Mouse (Mus musculus) right cerebral cortex, postnatal 36 days (tissue): ENCODE results near the gene Hoxd9.

ENCODE experiments used
- DNase-seq, 2 experiments: peaks; one replicate each; pipeline ENCODE4 v3.0.0; 2022; ENCODE audit warnings: low spot score in 2 of 2, mixed read lengths in 1 of 2

The Hoxd9 gene

GRCm38 (mm10) chr2:74668370-74669229 lies 28.9 kb upstream of the Hoxd9 start:
- DNase-seq: no peak

GRCm38 (mm10) chr2:74669230-74669578 lies 28.3 kb upstream of the Hoxd9 start:
- no peak for DNase-seq

- no peak for DNase-seq
Observed at GRCm38 (mm10) chr2:74669650-74670235, 27.8 kb upstream of the Hoxd9 start.

DNA sequence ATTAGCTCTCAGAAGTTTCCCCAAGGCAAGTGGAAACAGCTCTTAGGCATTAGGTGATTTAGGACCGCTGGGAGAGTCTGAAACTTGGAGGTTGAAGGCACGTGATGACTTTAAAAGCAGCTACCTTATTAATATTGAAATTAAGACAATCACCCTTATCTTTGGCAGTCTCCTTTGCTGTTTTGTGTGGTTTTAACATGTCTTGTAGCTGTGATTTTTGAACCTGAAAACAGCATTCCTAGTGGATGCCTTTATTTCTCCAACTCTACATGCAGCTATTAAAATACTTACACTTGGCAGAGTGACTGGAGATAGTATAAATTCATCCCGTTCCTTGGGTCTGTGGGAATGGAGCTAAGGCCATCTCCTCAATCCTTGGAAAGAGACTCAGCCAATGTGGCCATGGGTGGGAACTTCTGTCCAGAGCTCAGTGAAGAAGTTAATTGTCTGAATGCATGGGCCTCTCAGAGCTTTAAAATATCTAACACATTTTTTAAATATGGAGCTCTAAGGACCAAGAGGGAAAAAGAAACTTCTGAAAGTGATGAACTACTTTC lies 26.8 kb upstream of the Hoxd9 start:
- DNase-seq: no peak

DNA sequence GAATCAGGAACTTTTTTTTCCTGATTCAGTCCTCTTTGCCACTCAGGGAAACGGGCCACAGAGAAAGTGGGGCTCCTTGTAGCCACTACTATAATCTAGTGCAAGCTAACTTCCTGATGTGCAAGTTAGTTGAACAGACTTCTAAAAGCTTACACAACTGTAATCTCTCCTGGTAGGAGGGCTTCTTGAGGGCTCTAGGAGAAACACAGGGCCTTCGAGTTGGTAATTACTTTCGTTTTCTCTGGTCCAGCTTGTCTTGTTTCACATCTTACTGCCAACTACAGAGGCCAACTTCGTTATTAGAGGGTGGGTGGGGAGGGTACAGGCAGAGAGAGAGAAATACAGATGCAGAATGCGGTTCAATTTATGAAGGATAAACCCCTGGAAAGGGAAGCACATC lies 25.7 kb upstream of the Hoxd9 start:
- no peak for DNase-seq

DNA sequence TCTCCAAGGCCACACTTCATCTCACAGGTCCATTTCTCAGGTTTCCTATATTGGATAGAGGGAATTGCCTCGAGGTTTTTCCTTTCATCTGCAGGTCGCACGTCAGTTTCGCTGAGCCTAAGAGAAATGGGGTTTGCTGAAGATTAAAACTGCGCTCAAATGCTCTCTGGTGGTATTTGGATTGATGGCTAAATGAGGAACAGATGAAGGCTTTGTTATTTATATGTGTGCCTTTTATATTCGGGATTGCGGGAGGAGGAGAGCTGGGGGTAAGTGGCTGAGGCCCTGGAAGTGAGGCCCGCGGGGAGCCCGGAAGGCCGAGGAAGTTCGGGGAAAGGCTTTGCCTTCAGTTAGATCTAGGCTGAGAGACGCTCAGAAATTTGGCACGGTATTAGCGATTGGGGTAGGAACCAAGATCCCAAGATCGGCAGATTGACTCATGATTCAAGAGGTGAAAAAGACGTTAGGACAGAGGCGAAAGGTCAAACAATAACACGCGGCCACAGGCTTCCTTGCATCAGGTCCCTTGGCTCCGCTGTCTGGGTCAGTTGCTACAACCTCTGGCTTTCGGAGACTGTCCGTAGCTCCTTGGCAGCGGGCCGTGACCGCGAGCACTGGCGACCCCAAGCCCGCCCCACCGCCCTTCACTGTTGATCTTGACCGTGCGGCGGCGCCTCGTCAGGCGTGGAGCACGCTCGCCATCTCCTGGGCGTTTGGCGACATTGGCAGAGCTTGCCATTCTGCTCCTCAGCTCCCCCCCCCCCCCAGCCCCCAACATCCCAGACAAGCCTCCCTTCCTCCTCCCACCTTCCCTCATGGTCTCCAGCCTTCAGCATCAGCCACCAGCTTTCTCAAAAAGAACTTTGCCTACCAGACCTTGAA lies 24.8 kb upstream of the Hoxd9 start:
- no peak for DNase-seq

DNA sequence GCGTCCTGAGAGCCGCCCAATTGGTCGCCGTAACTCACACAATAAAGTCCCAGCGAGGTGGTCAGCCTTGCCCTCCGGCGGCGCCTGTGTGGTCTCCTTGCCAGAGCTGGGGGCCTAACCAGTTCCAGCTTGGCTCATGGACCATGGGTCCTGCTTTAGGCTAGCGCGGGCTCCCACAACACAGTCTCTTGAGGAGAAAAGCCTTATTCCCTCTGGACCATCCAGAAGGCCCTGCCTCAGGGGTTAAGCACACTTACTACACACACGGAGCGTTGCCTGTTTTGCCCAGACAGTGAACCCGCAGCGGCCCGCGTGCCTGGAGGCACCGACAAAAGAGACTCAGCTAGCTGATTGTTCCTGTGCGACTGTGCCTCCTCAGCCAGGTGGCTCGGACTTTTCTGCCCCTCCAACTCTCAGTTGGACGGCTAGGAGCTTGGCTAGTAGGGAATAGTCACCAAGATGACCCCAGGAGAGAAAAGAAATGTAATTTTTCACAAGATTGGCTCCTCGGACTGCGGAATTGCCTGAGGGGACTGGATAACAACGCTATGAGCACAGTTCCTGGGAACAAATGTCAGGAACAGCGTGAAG lies 23.6 kb upstream of the Hoxd9 start:
- DNase-seq: no peak

DNA sequence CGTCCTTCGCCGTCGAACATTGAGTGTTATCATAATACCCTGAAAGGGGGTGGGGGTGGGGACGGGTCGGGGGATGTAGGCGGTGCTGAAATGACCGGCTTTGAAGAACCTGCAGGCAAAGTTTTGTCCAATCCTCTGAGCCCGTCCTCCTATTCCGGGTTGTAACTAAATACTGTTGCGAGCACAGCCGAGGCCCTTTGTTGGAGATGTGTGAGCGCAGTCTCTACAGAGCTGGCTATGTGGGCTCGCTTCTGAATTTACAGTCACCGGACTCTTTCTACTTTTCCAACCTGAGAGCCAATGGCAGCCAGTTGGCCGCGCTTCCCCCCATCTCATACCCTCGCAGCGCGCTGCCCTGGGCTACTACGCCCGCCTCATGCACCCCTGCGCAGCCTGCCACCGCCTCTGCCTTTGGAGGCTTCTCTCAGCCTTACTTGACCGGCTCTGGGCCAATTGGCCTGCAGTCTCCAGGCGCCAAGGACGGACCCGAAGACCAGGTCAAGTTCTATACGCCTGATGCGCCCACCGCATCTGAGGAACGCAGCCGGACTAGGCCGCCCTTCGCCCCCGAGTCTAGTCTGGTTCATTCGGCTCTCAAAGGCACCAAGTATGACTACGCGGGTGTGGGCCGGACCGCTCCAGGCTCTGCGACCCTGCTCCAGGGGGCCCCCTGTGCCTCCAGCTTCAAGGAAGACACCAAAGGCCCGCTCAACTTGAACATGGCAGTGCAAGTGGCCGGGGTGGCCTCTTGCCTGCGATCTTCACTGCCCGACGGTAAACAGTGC lies 22.5 kb upstream of the Hoxd9 start, which contains the start of gene Hoxd12:
TSS of gene Hoxd12 (plus strand) at position 133 of the 785 bp plus-strand sequence.
- DNase-seq: no peak

- DNase-seq: no peak
Observed at GRCm38 (mm10) chr2:74675666-74676282, 21.8 kb upstream of the Hoxd9 start.

- no peak for DNase-seq
Observed at GRCm38 (mm10) chr2:74676376-74677052, 21.0 kb upstream of the Hoxd9 start.

DNA sequence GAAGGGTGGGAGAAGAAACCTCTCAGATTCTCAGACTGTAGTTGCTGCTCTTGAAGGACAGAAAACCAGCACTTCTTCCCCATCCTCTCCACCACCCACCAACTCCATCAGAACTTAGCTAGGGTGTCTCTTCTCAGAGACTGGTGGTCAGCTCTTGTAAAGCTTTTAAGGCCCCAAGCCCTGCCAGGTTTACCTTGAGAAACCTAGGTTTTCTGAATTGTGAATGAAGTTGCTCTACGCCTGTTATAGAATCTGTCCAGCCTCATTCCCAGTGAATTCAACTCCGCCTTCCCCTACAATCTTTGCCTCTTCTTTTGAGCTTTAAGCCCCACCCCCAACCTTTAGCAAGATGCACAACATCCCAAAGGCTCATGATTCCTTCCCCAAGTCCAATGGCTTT lies 20.4 kb upstream of the Hoxd9 start:
- no peak for DNase-seq

GRCm38 (mm10) chr2:74678891-74679595 lies 18.5 kb upstream of the Hoxd9 start, which contains the start of gene Hoxd11:
Gene Hoxd11, plus strand, starts transcription at chr2:74679557.
- no peak for DNase-seq

DNA sequence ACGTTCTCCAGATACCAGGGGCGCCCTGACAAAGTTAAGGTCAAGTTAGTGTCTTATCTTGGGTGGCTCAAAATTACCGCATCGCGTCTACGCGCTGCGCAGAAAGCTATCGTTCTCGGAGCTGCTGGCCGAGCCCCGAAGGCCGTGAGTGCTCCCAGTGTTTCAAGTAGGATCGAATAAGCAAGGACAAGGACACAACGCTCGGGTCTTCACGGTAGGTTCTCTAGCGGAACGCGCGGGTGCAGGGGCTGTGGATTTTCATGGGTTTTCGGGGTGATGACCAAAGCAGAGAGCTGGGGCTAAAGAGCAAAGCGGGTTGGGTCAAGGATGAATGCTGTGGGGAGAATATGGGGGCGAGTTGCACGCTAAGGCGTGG lies 17.9 kb upstream of the Hoxd9 start:
- no peak for DNase-seq

DNA sequence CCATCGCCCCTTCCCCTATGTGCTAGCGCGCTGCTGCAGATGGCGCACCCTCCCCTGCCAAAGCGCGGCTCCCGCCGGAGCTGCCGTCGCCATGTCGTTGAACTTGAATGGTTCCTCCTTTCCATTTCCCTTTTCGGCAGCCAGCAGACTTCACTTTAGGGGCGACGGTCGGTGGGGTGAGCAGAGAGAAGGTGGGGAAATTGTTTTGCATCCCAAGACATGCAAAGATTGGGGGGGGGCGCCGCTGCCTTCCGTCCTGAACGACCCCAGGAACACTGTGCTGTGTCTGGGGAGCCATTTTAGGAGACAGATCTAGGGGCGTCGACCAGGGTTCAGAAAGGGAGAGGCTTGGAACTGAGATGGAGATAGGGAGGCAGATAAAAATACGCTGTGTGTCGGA lies 17.5 kb upstream of the Hoxd9 start:
- no peak for DNase-seq

GRCm38 (mm10) chr2:74680561-74681398 lies 16.7 kb upstream of the Hoxd9 start:
- DNase-seq: no peak

- DNase-seq: no peak
Observed at GRCm38 (mm10) chr2:74681594-74682531, 15.7 kb upstream of the Hoxd9 start.

DNA sequence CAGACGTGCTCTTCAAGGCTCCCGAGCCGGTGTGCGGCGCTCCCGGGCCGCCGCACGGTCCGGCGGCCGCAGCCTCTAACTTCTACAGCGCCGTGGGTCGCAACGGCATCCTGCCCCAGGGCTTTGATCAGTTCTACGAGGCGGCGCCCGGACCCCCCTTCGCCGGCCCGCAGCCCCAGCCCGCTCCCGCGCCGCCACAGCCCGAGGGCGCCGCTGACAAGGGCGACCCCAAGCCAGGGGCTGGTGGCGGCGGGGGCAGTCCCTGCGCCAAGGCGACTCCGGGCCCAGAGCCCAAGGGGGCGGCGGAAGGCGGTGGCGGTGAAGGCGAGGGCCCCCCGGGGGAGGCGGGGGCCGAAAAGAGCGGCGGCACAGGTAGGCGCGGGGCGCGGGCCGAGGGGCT lies 14.7 kb upstream of the Hoxd9 start:
- DNase-seq: no peak
